Mouse (Mus musculus) heart, embryonic 13.5 days (tissue): ENCODE measurements around the gene Ccdc54. TPM values are rescaled to one million over a fixed set of nuclear protein-coding genes. Genes with fewer than 3 reads are reported as not detected.

Experiments used
- ATAC-seq: fragments of 200-750 bp; cut with Nextera tagmentation; 2 replicates; pipeline ENCODE4 v1.8.0; 2017; ENCODE audit warnings: moderate TSS enrichment; ENCODE audit not compliant: insufficient number of reproducible peaks, low FRiP score, low TSS enrichment; ENCODE audit errors: extremely low read depth
- H3K27ac ChIP-seq: fragments of 300-500 bp; sonication (generic); replicated peaks from 2 replicates; pipeline ENCODE4 v1.5.1; 2015; ENCODE audit warnings: moderate library complexity, mild to moderate bottlenecking, inconsistent platforms
- H3K27me3 ChIP-seq: fragments of 300-500 bp; sonication (generic); replicated peaks from 2 replicates; pipeline ENCODE4 v1.6.1; 2015; ENCODE audit warnings: mild to moderate bottlenecking, inconsistent platforms
- H3K36me3 ChIP-seq: fragments of 300-500 bp; sonication (generic); 2 replicates; pipeline ENCODE4 v1.6.1; 2015; ENCODE audit warnings: mild to moderate bottlenecking, inconsistent platforms
- H3K4me1 ChIP-seq: fragments of 300-500 bp; sonication (generic); 2 replicates; pipeline ENCODE4 v1.6.1; 2015; ENCODE audit warnings: inconsistent platforms
- H3K4me2 ChIP-seq: fragments of 300-500 bp; sonication (generic); 2 replicates; pipeline ENCODE4 v1.6.1; 2015; ENCODE audit warnings: inconsistent platforms, mild to moderate bottlenecking, moderate library complexity
- H3K4me3 ChIP-seq: fragments of 300-500 bp; sonication (generic); 2 replicates; pipeline ENCODE4 v1.5.1; 2015; ENCODE audit warnings: moderate library complexity, mild to moderate bottlenecking, inconsistent platforms
- H3K9ac ChIP-seq: fragments of 300-500 bp; sonication (generic); 2 replicates; pipeline ENCODE4 v1.6.1; 2015; ENCODE audit warnings: inconsistent platforms, mild to moderate bottlenecking, moderate library complexity
- H3K9me3 ChIP-seq: fragments of 300-500 bp; sonication (generic); 2 replicates; pipeline ENCODE4 v1.6.1; 2016; ENCODE audit warnings: inconsistent platforms
- WGBS: fragments of 180-500 bp; shearing (Covaris S2); methylation state at CpG from one replicate; pipeline ENCODE4 v1.1.7; 2015; ENCODE audit warnings: mixed read lengths; 5-methylcytosine and 5-hydroxymethylcytosine counted together
- polyA plus RNA-seq: library from polyadenylated mRNA; unstranded; fragments of >200 nt; fragmentation: Nextera tagmentation; extraction: Ambion mirVana; gene quantifications from 2 replicates; pipeline ENCODE4 v1.2.1, GENCODE M21; 2015

Ccdc54 gene
- not detected in 2 replicates for polyA plus RNA-seq

DNA sequence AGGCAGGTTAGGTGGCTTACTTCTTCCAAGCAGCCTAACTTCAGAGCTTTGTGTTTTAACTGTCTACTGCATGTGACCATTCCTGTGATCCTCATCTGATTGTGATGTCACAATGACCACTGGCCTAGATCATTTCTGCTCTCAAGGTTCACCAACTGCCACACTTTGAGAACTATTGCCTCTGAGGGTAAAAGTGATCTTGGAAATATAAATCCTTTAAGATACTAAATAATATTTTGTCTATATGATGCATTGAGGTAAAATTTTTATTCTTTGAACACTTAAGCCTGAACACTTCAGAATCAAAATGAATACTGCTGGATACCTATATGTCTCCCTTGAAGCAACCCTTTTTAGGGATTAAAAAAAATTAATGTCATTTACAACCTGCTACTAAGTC is at the start of gene Ccdc54:
Gene Ccdc54 (minus strand): TSS at position 101 of the 400 bp plus-strand sequence.
- no peaks in the 10 kb centered on the region for H3K27me3 ChIP-seq
- H3K4me3 ChIP-seq = no peak within 1 kb of the TSS
- H3K9me3 ChIP-seq = no peaks in the 10 kb centered on the region
- H3K4me2 ChIP-seq = no peak within 1 kb of the TSS
- no peaks in the 10 kb centered on the region for H3K4me1 ChIP-seq
- no peak within 1 kb of the TSS for H3K9ac ChIP-seq
- no peak within 1 kb of the TSS for H3K27ac ChIP-seq
- H3K36me3 ChIP-seq = no peaks in the 10 kb centered on the region
- ATAC-seq = no peak

DNA sequence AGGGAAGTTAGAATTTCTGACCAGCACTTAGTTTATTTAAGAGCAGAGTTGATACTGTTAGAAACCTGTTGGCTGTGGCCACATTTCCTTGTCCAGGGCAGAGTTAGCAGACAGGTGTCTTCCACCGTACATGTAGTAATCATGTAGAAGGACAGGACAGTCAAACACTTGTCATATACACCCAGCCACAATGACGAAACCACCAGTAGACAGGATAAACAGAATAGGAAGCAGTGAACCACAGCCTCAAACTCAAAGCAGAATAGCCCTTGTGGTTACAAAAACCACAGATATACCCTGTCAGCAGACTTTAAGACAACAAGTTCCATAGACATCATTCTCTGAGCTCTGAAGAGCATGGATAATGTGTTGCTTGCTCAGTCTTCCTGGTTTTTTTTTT is 41.6 kb upstream of the Ccdc54 start:
- Histone ChIP-seq H3K4me1 (0 out of 2 replicates have a peak, but pooled peaks cover 5% of the 10 kb centered on the region), H3K4me3 (no peak overlapping the region), H3K36me3 (no peaks in the 10 kb centered on the region), H3K27me3 (no peaks in the 10 kb centered on the region), H3K9me3 (no peaks in the 10 kb centered on the region), H3K4me2 (no peak overlapping the region), H3K9ac (no peak overlapping the region), H3K27ac (no peak overlapping the region)
- 64% methylated on average over 2 of the region's 2 CpGs for WGBS
- no peak for ATAC-seq

DNA sequence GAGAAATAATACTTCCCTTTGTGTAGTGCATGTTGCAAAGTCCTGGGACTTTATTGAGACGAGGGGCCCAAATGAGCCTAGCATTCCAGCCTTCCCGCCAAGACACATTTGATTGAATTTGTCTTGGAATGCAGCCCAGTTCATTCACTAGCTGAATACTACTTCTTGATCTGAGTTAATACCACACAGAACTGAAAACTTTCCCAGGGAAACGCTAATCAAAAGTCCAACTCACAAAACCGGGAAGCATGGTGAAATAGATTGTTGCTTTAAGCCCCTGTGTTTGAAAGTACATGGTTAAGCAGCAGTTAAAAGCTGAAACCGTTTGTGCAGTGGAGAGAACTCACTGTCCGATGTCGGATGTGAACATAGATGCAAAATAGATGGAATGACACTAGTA is 24.6 kb upstream of the Ccdc54 start:
- 59% methylated on average over 7 of the region's 7 CpGs for WGBS
- no peak overlapping the region for H3K9ac ChIP-seq
- no peaks in the 10 kb centered on the region for H3K9me3 ChIP-seq
- no peak overlapping the region for H3K27ac ChIP-seq
- no peaks in the 10 kb centered on the region for H3K27me3 ChIP-seq
- H3K4me2 ChIP-seq = no peak overlapping the region
- H3K4me3 ChIP-seq = no peak overlapping the region
- H3K36me3 ChIP-seq = no peaks in the 10 kb centered on the region
- ATAC-seq = no peak
- H3K4me1 ChIP-seq = no peaks in the 10 kb centered on the region

DNA sequence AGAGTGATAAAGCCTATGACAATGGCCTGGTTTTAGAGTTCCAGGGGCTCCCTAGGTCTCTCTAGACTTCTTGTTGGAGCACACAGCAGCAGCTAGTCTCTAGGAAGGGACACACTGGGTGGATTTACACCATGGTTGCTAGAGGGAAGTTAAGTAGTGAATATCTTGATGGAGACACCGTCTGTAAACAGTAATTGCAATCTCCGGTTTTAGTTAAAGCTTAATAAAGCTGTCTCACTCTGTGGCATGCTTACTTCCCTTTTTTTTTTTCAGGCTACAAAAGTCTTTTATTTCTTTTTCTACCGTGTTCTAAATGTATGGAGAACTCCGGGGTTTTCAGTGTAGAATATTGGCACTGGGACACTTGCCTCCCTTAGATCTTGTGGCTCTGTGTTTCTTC is 22.0 kb upstream of the Ccdc54 start:
- WGBS = 68% methylated on average over 4 of the region's 4 CpGs
- ATAC-seq = no peak
- Histone ChIP-seq H3K4me1 (no peaks in the 10 kb centered on the region), H3K27ac (no peak overlapping the region), H3K4me2 (no peak overlapping the region), H3K4me3 (no peak overlapping the region), H3K9ac (no peak overlapping the region), H3K36me3 (no peaks in the 10 kb centered on the region), H3K27me3 (no peaks in the 10 kb centered on the region), H3K9me3 (no peaks in the 10 kb centered on the region)

DNA sequence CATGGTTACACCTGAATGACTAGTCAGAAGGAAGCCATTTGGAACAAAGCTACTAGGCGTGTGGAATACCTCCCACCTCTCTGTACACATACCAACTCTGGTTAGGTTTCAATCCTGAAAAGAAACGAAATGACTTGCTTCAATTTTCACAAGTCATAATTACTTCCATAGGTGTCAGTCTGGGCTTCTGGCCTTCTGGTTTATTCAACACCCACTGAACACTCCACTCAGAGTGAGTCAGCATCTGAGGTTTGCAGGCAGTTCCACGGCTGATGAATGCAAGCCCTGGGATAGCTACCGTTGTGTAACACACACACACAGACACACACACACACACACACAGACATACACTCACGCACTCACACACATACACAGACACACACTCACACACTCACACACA is 19.6 kb upstream of the Ccdc54 start:
- no peak for ATAC-seq
- H3K9me3 ChIP-seq = no peaks in the 10 kb centered on the region
- 75% methylated on average over 5 of the region's 5 CpGs for WGBS

DNA sequence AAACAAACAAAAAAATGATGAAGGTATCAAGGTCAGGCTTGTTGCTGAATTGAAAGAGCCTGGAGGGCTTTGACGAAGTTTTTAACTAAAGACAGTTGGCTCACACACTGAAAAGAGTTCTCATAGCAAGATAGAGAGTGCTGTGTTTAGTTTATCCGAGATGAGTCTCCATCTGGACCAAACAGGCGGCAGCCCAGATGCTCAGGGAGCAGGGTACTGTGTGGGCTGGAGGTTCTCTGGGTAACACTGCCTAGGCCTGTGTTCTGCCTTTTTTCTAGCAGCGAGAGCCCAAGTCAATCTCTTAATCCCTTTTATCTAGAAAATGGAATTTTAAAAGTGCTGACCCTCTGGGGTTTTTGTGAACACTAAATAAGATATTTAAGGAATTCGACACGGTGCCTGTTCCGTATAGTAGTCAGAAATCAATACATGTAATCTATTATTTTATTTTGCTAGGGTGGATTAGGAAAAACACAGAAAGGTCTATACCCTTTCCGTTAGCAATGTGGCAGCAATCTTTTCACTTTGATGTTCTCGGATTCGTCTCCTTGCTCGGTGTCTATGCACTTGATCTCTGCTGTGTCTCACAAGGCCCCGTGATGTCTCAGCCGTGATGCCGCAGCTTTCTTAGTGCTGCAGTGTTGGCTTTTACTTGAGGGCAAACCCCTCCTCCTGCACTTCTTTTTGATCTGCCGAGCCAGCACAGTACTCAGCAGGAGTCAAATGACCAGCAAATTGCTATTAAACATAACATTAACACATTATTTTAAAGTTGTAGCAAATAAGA is 17.0 kb upstream of the Ccdc54 start:
- Histone ChIP-seq H3K4me3 (no peak overlapping the region), H3K27me3 (no peaks in the 10 kb centered on the region), H3K36me3 (no peaks in the 10 kb centered on the region), H3K27ac (no peak overlapping the region), H3K4me2 (no peak overlapping the region), H3K9me3 (no peaks in the 10 kb centered on the region), H3K4me1 (no peaks in the 10 kb centered on the region; the same call in 1 of the 2 replicates), H3K9ac (no peak overlapping the region)
- 35% methylated on average over 15 of the region's 15 CpGs for WGBS
- ATAC-seq = no peak

More for the DNA sequence above, 19.6 kb upstream of the Ccdc54 start:
- no peaks in the 10 kb centered on the region for H3K4me1 ChIP-seq
- no peak overlapping the region for H3K4me3 ChIP-seq
- no peak overlapping the region for H3K4me2 ChIP-seq
- H3K27me3 ChIP-seq = no peaks in the 10 kb centered on the region
- H3K36me3 ChIP-seq = no peaks in the 10 kb centered on the region
- H3K9ac ChIP-seq = no peak overlapping the region
- H3K27ac ChIP-seq = no peak overlapping the region

DNA sequence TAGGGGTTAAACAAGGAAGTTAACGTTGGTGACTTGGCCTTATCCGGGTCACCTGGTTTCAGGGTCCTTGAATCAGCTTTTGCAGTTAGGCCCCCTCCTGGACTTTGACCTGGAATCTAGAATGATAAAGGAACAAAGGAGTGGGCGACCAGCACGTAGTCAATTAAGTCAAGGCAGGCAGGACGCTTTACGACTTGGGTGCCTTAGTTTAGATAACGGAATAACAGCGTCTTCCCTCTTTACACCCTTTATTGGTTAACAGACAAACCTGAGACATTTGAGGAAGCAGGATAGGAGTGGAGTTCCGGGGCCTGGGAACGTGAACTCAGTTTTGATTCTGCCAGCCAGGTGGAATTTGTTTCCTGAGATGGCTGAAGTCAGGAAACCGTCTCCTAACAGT is 13.9 kb upstream of the Ccdc54 start:
- no peak for ATAC-seq
- Histone ChIP-seq H3K36me3 (no peaks in the 10 kb centered on the region), H3K9ac (no peak overlapping the region), H3K27ac (no peak overlapping the region), H3K9me3 (no peaks in the 10 kb centered on the region), H3K4me3 (no peak overlapping the region), H3K27me3 (no peaks in the 10 kb centered on the region), H3K4me2 (no peak overlapping the region), H3K4me1 (peaks cover 6% of the 10 kb centered on the region; the same call in 1 of the 2 replicates)
- 51% methylated on average over 11 of the region's 11 CpGs for WGBS

DNA sequence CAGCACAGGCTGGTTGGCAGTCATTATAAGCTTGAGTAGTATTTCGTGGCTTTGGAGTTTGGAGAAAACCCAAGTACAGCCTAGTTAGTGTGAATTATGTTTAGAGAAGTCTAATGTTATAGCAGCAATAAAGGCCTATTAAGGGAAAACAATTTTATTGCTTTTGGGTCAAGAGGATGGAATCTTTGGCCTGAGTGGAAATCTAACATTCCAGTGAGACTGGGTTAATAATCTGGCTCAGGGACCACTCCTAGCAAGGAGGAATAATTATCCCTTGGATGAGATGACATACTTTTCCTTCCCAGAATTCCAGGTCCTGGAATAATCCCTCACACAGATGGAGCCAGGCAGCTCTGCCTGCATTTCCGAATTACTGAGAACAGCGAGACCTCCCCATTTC is 11.0 kb upstream of the Ccdc54 start:
- WGBS = 41% methylated on average over 3 of the region's 3 CpGs
- Histone ChIP-seq H3K4me1 (peaks cover 6% of the 10 kb centered on the region; the same call in 1 of the 2 replicates), H3K9ac (no peak overlapping the region), H3K27ac (no peak overlapping the region), H3K9me3 (no peaks in the 10 kb centered on the region), H3K36me3 (no peaks in the 10 kb centered on the region), H3K4me3 (no peak overlapping the region), H3K27me3 (no peaks in the 10 kb centered on the region), H3K4me2 (0 out of 2 replicates have a peak overlapping the region, but pooled peaks have one; percentile 5)
- no peak for ATAC-seq

DNA sequence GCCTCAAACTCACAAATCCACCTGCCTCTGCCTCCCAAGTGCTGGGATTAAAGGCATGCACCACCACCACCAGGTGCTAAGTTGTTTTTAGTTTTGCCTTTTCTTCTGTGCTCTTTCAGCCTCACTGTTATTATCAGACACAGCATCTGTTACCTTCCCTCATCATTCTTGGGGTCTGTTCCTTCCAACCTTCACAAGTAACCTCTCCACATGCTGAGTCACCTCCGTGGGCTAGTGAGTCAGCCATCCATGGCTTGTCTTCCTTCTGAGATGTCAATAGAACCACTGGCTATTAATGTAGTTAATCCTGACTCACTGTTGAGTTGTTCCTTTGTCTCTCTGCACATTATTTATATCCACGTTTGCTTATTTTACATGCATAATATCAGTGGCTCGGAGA is 9.7 kb upstream of the Ccdc54 start:
- Histone ChIP-seq H3K4me2 (no peak overlapping the region), H3K9me3 (no peaks in the 10 kb centered on the region), H3K4me1 (peaks cover 6% of the 10 kb centered on the region; the same call in 1 of the 2 replicates), H3K9ac (no peak overlapping the region), H3K27ac (no peak overlapping the region), H3K4me3 (no peak overlapping the region), H3K27me3 (no peaks in the 10 kb centered on the region), H3K36me3 (no peaks in the 10 kb centered on the region)
- 75% methylated on average over 3 of the region's 3 CpGs for WGBS
- no peak for ATAC-seq

DNA sequence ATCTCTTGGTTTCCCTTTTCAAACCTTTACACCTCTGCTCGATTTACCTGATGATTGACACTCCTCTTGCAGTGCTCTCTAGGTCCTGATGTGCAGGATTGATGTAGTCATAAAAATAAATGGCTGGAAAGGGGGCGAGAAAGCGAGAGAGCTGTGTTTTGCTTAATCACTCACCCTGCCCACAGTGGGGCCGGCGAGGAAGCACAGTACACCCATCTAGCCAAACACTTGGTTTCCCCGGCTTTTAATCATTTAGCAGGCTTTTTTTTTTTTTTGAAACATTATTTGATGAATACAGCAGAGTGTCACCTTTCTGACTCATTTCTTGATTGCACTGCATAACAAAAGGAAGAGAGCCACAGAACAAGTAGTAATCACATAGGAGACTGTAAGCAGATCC is 5.7 kb upstream of the Ccdc54 start:
- Histone ChIP-seq H3K4me2 (no peak overlapping the region), H3K36me3 (no peaks in the 10 kb centered on the region), H3K27me3 (no peaks in the 10 kb centered on the region), H3K27ac (no peak overlapping the region), H3K4me3 (no peak overlapping the region), H3K9me3 (no peaks in the 10 kb centered on the region), H3K4me1 (no peaks in the 10 kb centered on the region), H3K9ac (no peak overlapping the region)
- 51% methylated on average over 6 of the region's 6 CpGs for WGBS
- no peak for ATAC-seq

DNA sequence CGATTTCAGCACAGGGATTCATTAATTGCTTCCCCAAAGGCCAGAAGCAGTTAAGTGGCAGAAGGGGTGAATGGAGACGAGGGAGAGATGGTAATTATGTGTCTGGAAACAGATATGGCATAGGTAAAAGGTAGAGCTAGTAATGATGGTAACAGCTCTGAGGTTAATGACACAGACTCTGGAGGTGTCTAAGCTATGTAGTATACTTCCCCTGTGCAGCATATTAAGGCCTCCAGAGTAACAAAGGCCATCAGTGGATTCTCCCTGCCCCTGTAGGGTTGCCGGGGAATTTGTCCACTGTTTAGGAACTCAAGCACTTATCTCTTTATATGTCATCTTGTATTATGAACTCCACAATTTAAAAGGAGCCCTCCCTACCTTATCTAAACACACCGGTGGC is 5.2 kb upstream of the Ccdc54 start:
- Histone ChIP-seq H3K9ac (no peak overlapping the region), H3K36me3 (no peaks in the 10 kb centered on the region), H3K9me3 (no peaks in the 10 kb centered on the region), H3K27ac (no peak overlapping the region), H3K4me3 (no peak overlapping the region), H3K4me1 (no peaks in the 10 kb centered on the region), H3K4me2 (no peak overlapping the region), H3K27me3 (no peaks in the 10 kb centered on the region)
- WGBS = 51% methylated on average over 4 of the region's 4 CpGs
- no peak for ATAC-seq

DNA sequence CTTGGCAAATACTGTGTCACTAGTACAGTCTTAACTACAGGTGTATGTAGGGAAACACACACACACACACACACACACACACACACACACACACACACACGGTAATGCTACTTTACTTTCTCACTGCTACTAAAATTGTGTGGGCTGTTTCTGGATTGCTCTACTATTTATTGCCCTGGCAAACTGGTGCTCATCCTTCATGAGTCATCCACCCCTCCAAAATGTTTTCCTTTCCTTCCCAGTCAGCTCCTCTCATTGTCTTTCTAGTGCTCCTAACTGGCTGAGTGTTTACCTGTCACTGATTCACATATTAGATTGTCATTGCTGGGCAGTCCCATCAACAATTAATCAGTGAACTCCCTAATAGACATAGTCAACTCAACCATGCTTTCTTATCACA is 3.9 kb upstream of the Ccdc54 start:
- Histone ChIP-seq H3K36me3 (no peaks in the 10 kb centered on the region), H3K4me2 (no peak overlapping the region), H3K27ac (no peak overlapping the region), H3K9ac (no peak overlapping the region), H3K4me1 (no peaks in the 10 kb centered on the region), H3K4me3 (no peak overlapping the region), H3K9me3 (no peaks in the 10 kb centered on the region), H3K27me3 (no peaks in the 10 kb centered on the region)
- WGBS = 69% methylated on average over 1 of the region's 1 CpGs
- ATAC-seq = no peak
